Mouse (Mus musculus) 3T3-L1 (cell line): ENCODE measurements at regions not wholly inside any gene's neighbourhood (a gene's known extent, or its start where the extent isn't known, plus 50 kb on each side); places are given as distances from the start of the nearest gene placed in this dataset.
A peak's percentile ranks its signal among the peaks of the same experiment; 100 is the strongest.

Source experiments
- DNase-seq: peaks from one replicate; pipeline ENCODE4 v3.0.0-alpha.2; 2015; ENCODE audit warnings: low read depth, low spot score

- DNase-seq: no peak
Measured at GRCm38 (mm10) chr9:120721451-120722123, 150.3 kb downstream of the Rpl14 start.

DNA sequence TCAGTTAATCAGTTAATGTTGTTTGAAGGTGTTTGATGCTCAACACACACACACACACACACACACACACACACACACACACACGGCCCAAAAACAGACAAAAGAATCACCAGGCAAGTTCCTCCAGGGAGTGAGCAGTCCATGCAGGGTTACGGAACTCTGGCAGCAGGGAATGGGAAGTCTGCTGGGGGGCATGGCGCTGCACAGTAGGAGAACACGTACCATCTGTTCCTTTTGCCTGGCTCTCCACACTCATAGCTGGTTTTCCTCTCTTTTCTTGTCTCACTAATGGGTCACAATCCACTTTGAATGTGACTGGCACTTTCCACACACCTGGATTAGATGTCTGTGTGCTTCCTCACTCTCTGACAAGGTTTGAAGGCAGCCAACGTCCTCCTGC is 151.8 kb downstream of the Rpl14 start:
- no peak for DNase-seq

- no peak for DNase-seq
Measured at GRCm38 (mm10) chr9:120731952-120732622, 160.8 kb downstream of the Rpl14 start.

GRCm38 (mm10) chr9:120732650-120733293 is 161.5 kb downstream of the Rpl14 start:
- DNase-seq: no peak

- no peak for DNase-seq
Measured at GRCm38 (mm10) chr9:120733681-120734465, 162.6 kb downstream of the Rpl14 start.

DNA sequence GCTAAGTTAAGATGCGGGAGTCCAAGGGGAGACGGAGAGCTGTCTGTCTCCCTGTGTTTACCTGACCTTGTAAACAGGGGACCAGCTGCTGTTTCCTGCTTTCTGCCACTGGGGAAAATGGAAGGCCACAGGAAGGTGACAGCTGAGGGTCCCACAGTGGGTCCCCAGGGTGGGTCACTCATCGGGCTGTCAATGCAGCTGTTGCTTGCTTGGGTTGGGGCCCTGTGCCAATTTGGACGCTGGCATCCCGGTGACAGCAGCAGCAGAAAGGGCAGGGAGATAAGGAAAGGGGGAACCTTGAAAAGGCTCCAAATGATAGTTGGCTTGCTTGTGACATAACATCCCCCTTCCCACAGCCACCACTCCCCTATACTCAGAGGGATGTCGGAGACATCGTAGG is 164.0 kb downstream of the Rpl14 start:
- DNase-seq: no peak

GRCm38 (mm10) chr9:120737956-120738355 is 166.7 kb downstream of the Rpl14 start:
- DNase-seq: peak; percentile 84

- peak; percentile 97 for DNase-seq
Measured at GRCm38 (mm10) chr9:120739199-120739952, 168.1 kb downstream of the Rpl14 start.

DNA sequence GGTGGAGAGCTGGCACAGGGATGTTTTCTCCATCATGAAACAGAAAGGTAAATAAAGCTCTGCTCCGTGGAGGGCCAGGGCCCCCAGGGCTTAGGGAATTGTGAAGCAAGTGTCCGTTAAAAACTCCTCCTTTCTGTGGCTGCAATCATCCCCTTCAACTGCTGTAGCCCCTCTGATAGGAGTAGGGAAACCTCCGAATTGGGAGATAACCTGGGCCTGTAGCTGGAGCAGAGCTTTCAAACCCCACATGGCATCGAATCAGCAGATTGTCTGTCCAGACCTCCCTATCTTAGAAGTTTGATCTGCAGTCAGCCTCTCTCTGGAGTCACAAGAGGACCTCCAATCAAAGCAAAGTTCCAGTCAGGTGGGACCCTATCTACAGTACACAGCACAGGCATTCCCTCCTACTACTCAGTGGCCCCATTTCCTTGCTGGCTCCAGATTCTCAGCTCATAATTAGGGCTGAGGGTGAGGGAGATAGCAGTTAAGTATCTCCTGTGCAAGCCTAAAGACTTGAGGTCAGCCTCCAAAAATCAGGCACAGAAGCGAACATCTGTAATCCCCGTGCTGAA is 168.8 kb downstream of the Rpl14 start:
- DNase-seq: no peak

GRCm38 (mm10) chr9:120741521-120741920 is 170.3 kb downstream of the Rpl14 start:
- DNase-seq: peak; percentile 63

DNA sequence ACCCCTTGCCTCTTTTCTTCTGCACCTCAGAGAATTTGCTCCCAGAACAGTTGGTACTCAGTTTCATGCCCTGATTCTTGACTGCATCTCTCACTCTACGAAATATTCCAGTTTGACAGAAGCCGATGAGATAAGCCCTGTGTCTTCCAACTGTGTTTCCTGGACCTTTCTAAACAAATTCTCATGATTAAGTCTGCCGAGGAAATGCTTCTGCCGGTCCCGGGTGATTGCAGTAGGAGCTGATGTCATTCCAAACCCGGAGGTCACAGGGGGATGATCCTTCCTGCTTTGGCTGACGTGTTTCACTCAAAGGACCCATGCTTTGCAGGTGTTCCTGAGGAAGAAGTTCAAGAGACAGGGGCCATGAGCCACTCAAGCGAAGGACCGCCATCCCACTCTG is 172.2 kb downstream of the Rpl14 start:
- no peak for DNase-seq

DNA sequence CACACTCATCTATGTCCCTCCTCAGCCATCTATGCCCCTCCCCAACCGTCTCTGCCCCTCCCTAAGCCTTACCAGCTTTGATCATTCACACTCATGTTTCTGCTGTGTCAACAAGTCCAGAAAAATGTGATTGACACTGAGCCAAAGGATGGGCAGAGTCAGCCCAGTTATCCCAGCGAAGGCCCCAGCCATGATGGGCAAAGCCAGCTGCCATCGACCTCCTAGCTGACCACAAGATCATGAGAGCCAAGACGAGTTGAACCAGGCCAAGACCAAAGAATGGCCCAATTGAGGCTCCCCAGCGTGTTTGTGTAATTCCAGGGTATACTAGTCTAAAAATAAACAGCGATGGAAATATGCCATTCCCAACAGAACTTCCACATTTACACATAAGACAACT is 174.4 kb downstream of the Rpl14 start:
- no peak for DNase-seq

GRCm38 (mm10) chr9:120750820-120751219 is 178.2 kb upstream of the Ctnnb1 start:
- DNase-seq: no peak

DNA sequence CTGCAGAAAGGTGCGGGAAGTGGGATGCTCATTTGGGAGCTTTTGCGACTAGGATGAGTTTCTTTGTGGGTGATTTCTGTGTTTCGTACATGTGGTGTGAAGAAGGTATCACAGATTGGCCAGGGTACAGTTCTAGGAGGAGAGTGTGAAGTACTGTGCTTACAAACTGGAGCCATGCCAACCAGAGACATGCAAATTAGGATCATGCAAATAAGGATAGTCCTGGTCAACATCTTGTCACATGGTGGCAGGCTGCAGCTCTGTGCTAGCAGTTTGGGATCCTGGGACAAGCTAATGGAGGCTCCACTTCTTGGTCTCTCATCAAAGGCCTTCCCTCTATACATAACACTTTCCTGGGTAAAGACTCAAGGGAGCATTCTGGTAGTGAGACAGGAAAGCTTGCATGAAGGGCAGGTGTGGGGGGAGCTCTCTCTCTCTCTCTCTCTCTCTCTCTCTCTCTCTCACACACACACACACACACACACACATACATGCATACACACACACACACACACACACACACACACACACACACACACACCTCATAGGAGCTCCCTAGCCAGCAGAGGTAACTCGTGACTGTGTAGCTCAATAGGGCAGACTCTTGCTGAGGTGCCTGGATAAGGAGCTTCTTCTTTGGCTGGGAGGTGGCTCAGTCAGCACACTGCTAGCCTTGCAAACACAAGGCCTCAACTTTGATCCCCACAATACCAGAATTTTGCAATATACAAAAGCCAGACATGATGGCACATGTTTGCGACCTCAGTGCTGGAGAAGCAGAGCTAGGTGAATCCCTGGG is 177.1 kb upstream of the Ctnnb1 start:
- no peak for DNase-seq

- DNase-seq: no peak
Measured at GRCm38 (mm10) chr9:120754151-120754550, 174.9 kb upstream of the Ctnnb1 start.

GRCm38 (mm10) chr9:120755486-120755885 is 173.5 kb upstream of the Ctnnb1 start:
- no peak for DNase-seq

DNA sequence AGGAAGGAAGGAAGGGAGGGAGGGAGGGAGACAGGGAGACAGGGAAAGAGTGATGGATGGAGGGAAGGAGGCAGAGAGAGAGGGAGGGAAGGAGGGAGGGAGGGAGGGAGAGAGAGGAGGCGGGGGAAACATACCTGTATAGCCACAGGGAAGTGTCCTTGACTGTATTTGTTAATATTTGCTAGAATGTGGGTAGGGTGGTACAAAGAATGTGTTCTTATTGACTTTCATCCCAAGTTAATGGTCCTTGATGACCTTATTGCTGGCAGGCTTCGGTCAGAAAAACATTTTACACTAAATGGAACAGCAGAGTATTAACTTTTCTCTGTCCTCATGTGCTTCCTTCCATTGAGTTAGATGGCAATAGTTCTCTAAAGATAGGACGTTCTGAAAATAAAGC is 171.0 kb upstream of the Ctnnb1 start:
- DNase-seq: no peak

GRCm38 (mm10) chr9:120758632-120759031 is 170.4 kb upstream of the Ctnnb1 start:
- DNase-seq: no peak

- DNase-seq: no peak
Measured at GRCm38 (mm10) chr9:120759771-120760170, 169.2 kb upstream of the Ctnnb1 start.

DNA sequence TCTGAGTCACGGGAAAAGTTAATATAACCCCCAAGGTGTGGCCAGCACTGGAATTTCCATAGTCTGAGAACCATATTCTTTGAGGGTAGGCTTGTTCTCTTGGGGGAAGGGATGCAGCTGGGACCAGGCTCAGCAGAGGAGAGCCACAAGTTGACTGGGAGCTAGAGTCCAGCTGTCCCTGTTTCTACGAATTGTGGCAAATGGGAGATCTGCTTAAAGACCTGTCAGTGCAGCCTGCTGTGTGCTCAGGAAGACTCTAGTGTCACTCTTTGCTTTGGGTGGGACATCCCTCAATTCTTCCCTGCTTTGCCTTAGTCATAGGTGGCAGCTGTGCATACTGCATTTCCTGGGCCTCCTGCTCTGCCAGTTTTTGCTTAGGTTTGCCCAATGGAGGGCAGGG is 165.2 kb upstream of the Ctnnb1 start:
- DNase-seq: no peak
